Mouse (Mus musculus) c-Kit-positive CD71-positive TER-119-negative erythroid progenitor cells, embryonic 14.5 days (primary cell): Measurements from ENCODE around the gene Mif.
A peak's percentile ranks its signal among the peaks of the same experiment; 100 is the strongest.
"Not testable (repeated sequence)": the region's sequence is repeated elsewhere in the genome, so short reads cannot be mapped to it uniquely, and the experiment has no call there.

ENCODE experiments used
- DNase-seq: peaks from one replicate; pipeline ENCODE4 v3.0.0-alpha.2; 2013; ENCODE audit warnings: low read depth

Gene Mif

GRCm38 (mm10) chr10:75859786-75860470 lies at the start of gene Mif:
Gene Mif, minus strand, starts transcription at chr10:75860240.
- DNase-seq = peak; percentile 80

- no peak for DNase-seq
Observed at GRCm38 (mm10) chr10:75906882-75907281, 46.8 kb upstream of the Mif start.

- no peak for DNase-seq
Observed at GRCm38 (mm10) chr10:75904391-75904790, 44.4 kb upstream of the Mif start.

GRCm38 (mm10) chr10:75898846-75899245 lies 38.8 kb upstream of the Mif start:
- no peak for DNase-seq

- DNase-seq = no peak
Observed at GRCm38 (mm10) chr10:75898039-75898564, 38.1 kb upstream of the Mif start.

GRCm38 (mm10) chr10:75897373-75897772 lies 37.3 kb upstream of the Mif start:
- DNase-seq = peak; percentile 34

GRCm38 (mm10) chr10:75896208-75896607 lies 36.2 kb upstream of the Mif start:
- DNase-seq = no peak

- DNase-seq = no peak
Observed at GRCm38 (mm10) chr10:75895730-75896129, 35.7 kb upstream of the Mif start.

GRCm38 (mm10) chr10:75894601-75895000 lies 34.6 kb upstream of the Mif start:
- no peak for DNase-seq

- DNase-seq = peak; percentile 97
Observed at GRCm38 (mm10) chr10:75893089-75893750, 33.2 kb upstream of the Mif start, which contains the start of gene Derl3. Gene Derl3, plus strand, starts transcription at chr10:75893413.

GRCm38 (mm10) chr10:75889406-75890153 lies 29.5 kb upstream of the Mif start:
- DNase-seq = no peak

- not testable (repeated sequence) for DNase-seq
Observed at GRCm38 (mm10) chr10:75887504-75887903, 27.5 kb upstream of the Mif start.

- no peak for DNase-seq
Observed at GRCm38 (mm10) chr10:75884742-75885141, 24.7 kb upstream of the Mif start.

GRCm38 (mm10) chr10:75883232-75883552 lies 23.2 kb upstream of the Mif start:
- no peak for DNase-seq

- DNase-seq = no peak
Observed at GRCm38 (mm10) chr10:75882433-75883231, 22.6 kb upstream of the Mif start.

- no peak for DNase-seq
Observed at GRCm38 (mm10) chr10:75881578-75882432, 21.8 kb upstream of the Mif start.

GRCm38 (mm10) chr10:75880771-75881577 lies 20.9 kb upstream of the Mif start:
- DNase-seq = no peak

GRCm38 (mm10) chr10:75880351-75880750 lies 20.3 kb upstream of the Mif start:
- no peak for DNase-seq

GRCm38 (mm10) chr10:75878836-75879235 lies 18.8 kb upstream of the Mif start:
- no peak for DNase-seq

GRCm38 (mm10) chr10:75873543-75874170 lies 13.6 kb upstream of the Mif start:
- DNase-seq = no peak
